Mouse (Mus musculus): Measurements from ENCODE around the gene Htr1d. TPM values are rescaled to one million over a fixed set of nuclear protein-coding genes. Genes with fewer than 3 reads are reported as not detected.

Gene Htr1d
- polyA plus RNA-seq (2017; shearing (Covaris generic)) = not detected

DNA sequence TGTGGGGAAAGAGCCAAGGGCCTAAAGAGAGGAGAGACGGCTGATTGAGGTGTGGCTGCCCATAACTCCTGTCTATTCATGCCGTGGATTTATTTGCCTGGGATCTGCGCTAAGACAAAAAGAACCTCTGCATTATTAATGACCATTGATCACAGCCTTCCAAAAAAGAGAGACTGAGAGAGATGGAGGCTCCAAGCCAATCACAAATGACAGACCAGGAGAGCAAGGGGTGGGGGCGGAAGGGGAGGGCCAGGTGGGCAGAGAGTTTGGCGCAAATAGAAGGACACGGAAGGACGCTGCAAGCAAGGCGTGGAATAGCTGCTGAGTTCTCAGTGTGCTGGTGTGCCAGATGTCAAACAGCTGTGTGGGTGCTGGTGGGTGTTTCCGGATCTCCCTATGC lies at the start of gene Htr1d:
Htr1d (plus strand) TSS at position 301 of the 400 bp plus-strand sequence.

DNA sequence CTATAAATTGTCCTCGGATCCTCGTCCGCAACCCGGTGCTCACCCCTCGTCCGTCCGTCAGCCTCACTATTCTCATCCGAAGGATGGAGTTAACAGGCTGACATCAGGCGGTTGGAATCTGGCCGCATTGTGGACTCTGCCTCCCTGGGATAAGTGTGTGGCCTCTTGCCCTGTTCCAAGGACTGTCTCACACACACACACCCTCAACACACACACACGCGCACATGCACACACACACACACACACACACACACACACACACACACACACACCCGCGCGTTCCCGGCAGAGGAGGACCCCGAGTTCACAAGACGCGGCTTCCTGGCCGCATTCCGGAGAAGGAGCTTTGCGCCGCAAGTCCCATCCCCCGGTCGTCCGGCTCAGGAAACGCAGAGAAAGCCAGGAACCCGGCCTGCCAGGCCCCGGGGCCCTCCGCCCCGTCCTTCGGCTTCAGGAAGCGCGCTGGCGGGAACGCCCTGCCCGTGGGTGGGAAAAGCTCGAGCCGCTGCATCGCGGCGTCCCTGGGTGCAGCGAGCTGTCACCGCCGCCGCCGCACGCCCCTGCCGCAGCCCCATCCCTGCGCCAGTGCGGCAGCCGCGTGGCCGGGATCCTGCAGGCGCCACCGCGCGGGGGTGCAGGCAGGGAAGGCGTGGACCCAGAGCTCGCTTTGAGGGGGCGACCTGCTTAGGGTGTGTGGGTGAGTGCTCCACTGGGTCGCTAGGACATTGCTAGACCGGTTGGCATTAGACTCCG lies 38.9 kb downstream of the Htr1d start, which contains the start of gene 6030445D17Rik:
6030445D17Rik (plus strand) TSS at position 165 of the 753 bp plus-strand sequence.

DNA sequence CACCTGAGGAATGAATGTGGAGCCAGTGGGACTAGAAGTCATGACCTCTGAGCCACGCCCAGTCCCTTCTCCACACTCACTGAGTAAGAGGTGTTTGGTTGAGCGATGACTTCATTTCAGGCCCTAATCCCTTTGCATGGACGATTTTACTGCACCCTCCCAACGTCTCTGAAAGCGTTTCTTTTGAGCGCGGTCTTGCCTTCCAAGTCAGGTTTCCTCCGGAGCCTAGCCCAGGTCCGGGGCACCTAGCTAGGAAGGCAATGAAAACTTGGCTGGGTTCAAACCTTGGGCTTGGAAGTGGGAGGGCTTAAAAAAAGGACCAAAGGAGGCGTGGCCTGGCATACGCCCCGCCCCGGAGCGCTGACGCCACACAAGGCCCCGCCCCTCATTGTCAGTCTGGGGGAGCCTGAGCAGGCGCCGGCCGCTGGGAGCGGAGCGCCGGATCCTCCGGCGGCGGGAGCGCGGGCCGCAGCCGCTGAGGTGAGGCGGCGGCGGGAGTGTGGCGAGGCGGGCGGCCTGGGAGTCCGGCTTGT lies 46.1 kb downstream of the Htr1d start, which contains the start of gene Luzp1:
Luzp1 (plus strand) TSS at position 391 of the 533 bp plus-strand sequence.

Other genes with a start within 250 kb of the Htr1d start
- gene Asap3, start 217.2 kb upstream of the Htr1d start, polyA plus RNA-seq (2017; shearing (Covaris generic)) = not detected
- not detected for gene Tcea3, start 175.8 kb upstream of the Htr1d start, polyA plus RNA-seq (2017; shearing (Covaris generic))
- gene Zfp46, start 138.8 kb upstream of the Htr1d start, polyA plus RNA-seq (2017; shearing (Covaris generic)) = 5.9 TPM
- gene Hnrnpr, start 112.6 kb upstream of the Htr1d start, polyA plus RNA-seq (2017; shearing (Covaris generic)) = 118 TPM
- not detected for gene 6030445D17Rik, start 38.7 kb downstream of the Htr1d start, polyA plus RNA-seq (2017; shearing (Covaris generic))
- gene Luzp1, start 46.2 kb downstream of the Htr1d start, polyA plus RNA-seq (2017; shearing (Covaris generic)) = 4.6 TPM
- 91.4 TPM for gene Kdm1a, start 179.2 kb downstream of the Htr1d start, polyA plus RNA-seq (2017; shearing (Covaris generic))
- gene Tex46, start 186.9 kb downstream of the Htr1d start, polyA plus RNA-seq (2017; shearing (Covaris generic)) = not detected
- gene Lactbl1, start 199.1 kb downstream of the Htr1d start, polyA plus RNA-seq (2017; shearing (Covaris generic)) = not detected